Mouse (Mus musculus): ENCODE results near the gene Myh3. TPM values are rescaled to one million over a fixed set of nuclear protein-coding genes. Genes with fewer than 3 reads are reported as not detected.

Gene Myh3
- 0.09 and 0.12 TPM in 2 replicates for polyA plus RNA-seq (2012; rRNA removed)

- H3K27ac ChIP-seq (ENCODE audit: control insufficient read depth, insufficient read depth, low read depth, low read length), result no peak within 1 kb of the TSS
- TF ChIP-seq CTCF (IDR thresholded peaks at IDR 0.05; ENCODE audit: control insufficient read depth, insufficient read depth, insufficient replicate concordance, low read depth, low read length) (no peak), POLR2A (IDR thresholded peaks at IDR 0.05; ENCODE audit: control insufficient read depth, low read depth, low read length) (no peak)
- peaks cover 6% of the 10 kb centered on the region for H3K4me1 ChIP-seq (ENCODE audit: control insufficient read depth, insufficient read depth, low read length)
- H3K27me3 ChIP-seq (ENCODE audit: control insufficient read depth, insufficient read depth, low read length), result no peaks in the 10 kb centered on the region; the same call in 1 of the 2 replicates
- H3K4me3 ChIP-seq (ENCODE audit: control insufficient read depth, low read depth, low read length), result no peak within 1 kb of the TSS
- no peaks in the 10 kb centered on the region for H3K36me3 ChIP-seq (ENCODE audit: control insufficient read depth, insufficient read depth, low read length)
Measured at GRCm38 (mm10) chr11:67078000-67078399, at the start of gene Myh3. Gene Myh3 (plus strand): TSS chr11:67078300.

GRCm38 (mm10) chr11:67030904-67031602 lies 47.0 kb upstream of the Myh3 start:
- Histone ChIP-seq H3K4me3 (ENCODE audit: control insufficient read depth, low read depth, low read length) (no peak overlapping the region), H3K27ac (ENCODE audit: control insufficient read depth, insufficient read depth, low read depth, low read length) (no peak overlapping the region), H3K36me3 (ENCODE audit: control insufficient read depth, insufficient read depth, low read length) (no peaks in the 10 kb centered on the region), H3K27me3 (ENCODE audit: control insufficient read depth, insufficient read depth, low read length) (no peaks in the 10 kb centered on the region), H3K4me1 (ENCODE audit: control insufficient read depth, insufficient read depth, low read length) (no peaks in the 10 kb centered on the region)
- TF ChIP-seq POLR2A (IDR thresholded peaks at IDR 0.05; ENCODE audit: control insufficient read depth, low read depth, low read length), result no peak
- TF ChIP-seq CTCF (IDR thresholded peaks at IDR 0.05; ENCODE audit: control insufficient read depth, insufficient read depth, insufficient replicate concordance, low read depth, low read length), result no peak

- Histone ChIP-seq H3K36me3 (ENCODE audit: control insufficient read depth, insufficient read depth, low read length) (no peaks in the 10 kb centered on the region), H3K27ac (ENCODE audit: control insufficient read depth, insufficient read depth, low read depth, low read length) (no peak overlapping the region), H3K4me1 (ENCODE audit: control insufficient read depth, insufficient read depth, low read length) (no peaks in the 10 kb centered on the region), H3K4me3 (ENCODE audit: control insufficient read depth, low read depth, low read length) (no peak overlapping the region), H3K27me3 (ENCODE audit: control insufficient read depth, insufficient read depth, low read length) (no peaks in the 10 kb centered on the region)
- no peak for TF ChIP-seq CTCF (IDR thresholded peaks at IDR 0.05; ENCODE audit: control insufficient read depth, insufficient read depth, insufficient replicate concordance, low read depth, low read length)
Measured at GRCm38 (mm10) chr11:67031603-67031915, 46.5 kb upstream of the Myh3 start.

GRCm38 (mm10) chr11:67034775-67035485 lies 43.2 kb upstream of the Myh3 start:
- Histone ChIP-seq H3K27me3 (ENCODE audit: control insufficient read depth, insufficient read depth, low read length) (no peaks in the 10 kb centered on the region), H3K36me3 (ENCODE audit: control insufficient read depth, insufficient read depth, low read length) (no peaks in the 10 kb centered on the region), H3K4me1 (ENCODE audit: control insufficient read depth, insufficient read depth, low read length) (no peaks in the 10 kb centered on the region), H3K4me3 (ENCODE audit: control insufficient read depth, low read depth, low read length) (no peak overlapping the region), H3K27ac (ENCODE audit: control insufficient read depth, insufficient read depth, low read depth, low read length) (no peak overlapping the region)
- TF ChIP-seq POLR2A (IDR thresholded peaks at IDR 0.05; ENCODE audit: control insufficient read depth, low read depth, low read length) (no peak), CTCF (IDR thresholded peaks at IDR 0.05; ENCODE audit: control insufficient read depth, insufficient read depth, insufficient replicate concordance, low read depth, low read length) (no peak)

- Histone ChIP-seq H3K4me1 (ENCODE audit: control insufficient read depth, insufficient read depth, low read length) (no peaks in the 10 kb centered on the region), H3K36me3 (ENCODE audit: control insufficient read depth, insufficient read depth, low read length) (no peaks in the 10 kb centered on the region), H3K4me3 (ENCODE audit: control insufficient read depth, low read depth, low read length) (no peak overlapping the region), H3K27me3 (ENCODE audit: control insufficient read depth, insufficient read depth, low read length) (no peaks in the 10 kb centered on the region), H3K27ac (ENCODE audit: control insufficient read depth, insufficient read depth, low read depth, low read length) (no peak overlapping the region)
- TF ChIP-seq POLR2A (IDR thresholded peaks at IDR 0.05; ENCODE audit: control insufficient read depth, low read depth, low read length), result no peak
Measured at GRCm38 (mm10) chr11:67036229-67036628, 41.9 kb upstream of the Myh3 start.

- Histone ChIP-seq H3K4me1 (ENCODE audit: control insufficient read depth, insufficient read depth, low read length) (no peaks in the 10 kb centered on the region), H3K27ac (ENCODE audit: control insufficient read depth, insufficient read depth, low read depth, low read length) (no peak overlapping the region), H3K27me3 (ENCODE audit: control insufficient read depth, insufficient read depth, low read length) (no peaks in the 10 kb centered on the region), H3K4me3 (ENCODE audit: control insufficient read depth, low read depth, low read length) (no peak overlapping the region), H3K36me3 (ENCODE audit: control insufficient read depth, insufficient read depth, low read length) (no peaks in the 10 kb centered on the region)
- TF ChIP-seq CTCF (IDR thresholded peaks at IDR 0.05; ENCODE audit: control insufficient read depth, insufficient read depth, insufficient replicate concordance, low read depth, low read length), result no peak
- TF ChIP-seq POLR2A (IDR thresholded peaks at IDR 0.05; ENCODE audit: control insufficient read depth, low read depth, low read length), result no peak
Measured at GRCm38 (mm10) chr11:67036892-67037291, 41.2 kb upstream of the Myh3 start.

- Histone ChIP-seq H3K27me3 (ENCODE audit: control insufficient read depth, insufficient read depth, low read length) (no peaks in the 10 kb centered on the region), H3K4me3 (ENCODE audit: control insufficient read depth, low read depth, low read length) (no peak overlapping the region), H3K4me1 (ENCODE audit: control insufficient read depth, insufficient read depth, low read length) (peaks cover 3% of the 10 kb centered on the region; the same call in 1 of the 2 replicates), H3K36me3 (ENCODE audit: control insufficient read depth, insufficient read depth, low read length) (no peaks in the 10 kb centered on the region), H3K27ac (ENCODE audit: control insufficient read depth, insufficient read depth, low read depth, low read length) (no peak overlapping the region)
- TF ChIP-seq POLR2A (IDR thresholded peaks at IDR 0.05; ENCODE audit: control insufficient read depth, low read depth, low read length) (no peak), CTCF (IDR thresholded peaks at IDR 0.05; ENCODE audit: control insufficient read depth, insufficient read depth, insufficient replicate concordance, low read depth, low read length) (no peak)
Measured at GRCm38 (mm10) chr11:67039799-67040198, 38.3 kb upstream of the Myh3 start.

All from testis, adult 2 months (tissue).